Comparison of ENCODE assay signal across 10 mouse cellular contexts in the genomic region with DNA sequence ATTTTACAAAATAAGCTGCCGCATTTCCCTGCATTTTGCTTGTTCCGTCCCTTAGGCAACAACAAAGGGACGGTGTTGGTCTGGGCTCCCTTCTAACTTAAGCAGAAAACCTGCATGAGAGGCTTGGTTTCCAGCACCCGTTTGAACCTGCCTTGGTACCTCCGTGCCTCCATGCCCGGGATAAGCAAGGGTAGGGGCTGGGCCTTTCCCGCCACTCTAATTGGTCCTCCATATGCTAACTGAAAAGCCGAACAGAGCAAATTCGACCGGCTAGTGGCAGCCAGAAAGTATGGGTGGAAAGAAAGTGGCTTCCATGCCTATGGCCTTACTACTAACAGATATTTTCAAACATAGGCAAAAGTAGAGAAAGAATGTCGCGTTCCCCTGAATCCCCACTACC. TPM values are rescaled to one million over a fixed set of nuclear protein-coding genes. Genes with fewer than 3 reads are reported as not detected.
DNase-seq lines count a peak whose midpoint lies in the region; ATAC-seq lines count a peak whose summit lies in the region.
"Had no signal": no experiment of that assay in that cellular context is flagged by ENCODE, and none has a peak within 500 bp of the region (broad histone marks: within the 10 kb centered on the region; RNA-seq: fewer than 3 reads in every experiment).

No protein-coding gene starts in this region.

- no peak overlapping the region for H3K9ac ChIP-seq in neural tube, embryonic 11.5 days (ENCODE audit: low read length)
- no peak overlapping the region; the same call in 1 of the 2 replicates for H3K9ac ChIP-seq in limb, embryonic 13.5 days

- H3K4me1 ChIP-seq in neural tube, embryonic 11.5 days (ENCODE audit: control insufficient read depth, insufficient read depth, low read length): peaks cover 23% of the 10 kb centered on the region
- H3K4me1 ChIP-seq in limb, embryonic 13.5 days: peaks cover 33% of the 10 kb centered on the region

- WGBS in neural tube, embryonic 11.5 days: 19% methylated on average over 12 of the region's 12 CpGs
- 22% methylated on average over 12 of the region's 12 CpGs for WGBS in limb, embryonic 13.5 days

- peak overlapping the region; percentile 69 for H3K4me2 ChIP-seq in neural tube, embryonic 11.5 days (ENCODE audit: low read depth)
- peak overlapping the region; percentile 94 for H3K4me2 ChIP-seq in limb, embryonic 13.5 days (replicated peaks)

- no peaks in the 10 kb centered on the region for H3K9me3 ChIP-seq in neural tube, embryonic 11.5 days (ENCODE audit: control insufficient read depth, low read length)
- no peaks in the 10 kb centered on the region for H3K9me3 ChIP-seq in limb, embryonic 13.5 days

- no peaks in the 10 kb centered on the region for H3K36me3 ChIP-seq in neural tube, embryonic 11.5 days (ENCODE audit: control insufficient read depth, insufficient read depth, low read length)
- no peaks in the 10 kb centered on the region for H3K36me3 ChIP-seq in limb, embryonic 13.5 days

- no peak overlapping the region for H3K27ac ChIP-seq in neural tube, embryonic 11.5 days (ENCODE audit: low read depth, low read length)
- no peak overlapping the region for H3K27ac ChIP-seq in limb, embryonic 13.5 days

- H3K27me3 ChIP-seq in neural tube, embryonic 11.5 days (ENCODE audit: control insufficient read depth, insufficient read depth, low read length): peaks cover 24% of the 10 kb centered on the region
- H3K27me3 ChIP-seq in limb, embryonic 13.5 days: peaks cover 42% of the 10 kb centered on the region

- peak; percentile 33 for DNase-seq in embryo, embryonic 9.5 days (ENCODE audit: extremely low spot score)
- no peak for DNase-seq in embryo, embryonic 10.5 days (ENCODE audit: low spot score)
- DNase-seq in neural tube, embryonic 11.5 days (ENCODE audit: low spot score): no peak
- no peak for DNase-seq in neural tube, embryonic 10.5 days (ENCODE audit: extremely low spot score, low spot score)
- DNase-seq in urinary bladder, postnatal 4 days (ENCODE audit: low spot score in 2 of 2): no peak
- DNase-seq in adrenal gland, postnatal 14 days: no peak
- no peak for DNase-seq in cerebellum, postnatal 10 days
- DNase-seq: right cerebral cortex, adult 18-20 months; thymus, postnatal 25 days had no signal

- no peak for ATAC-seq in neural tube, embryonic 11.5 days (ENCODE audit: insufficient read depth, low FRiP score, low TSS enrichment)
- no peak for ATAC-seq in limb, embryonic 13.5 days (ENCODE audit: low FRiP score, low read depth)

- H3K4me3 ChIP-seq in neural tube, embryonic 11.5 days (ENCODE audit: low read depth, low read length): peak overlapping the region; percentile 41
- peak overlapping the region; percentile 59 for H3K4me3 ChIP-seq in limb, embryonic 13.5 days

RNA-seq across cellular contexts. Expression of a gene that starts 0.5 kb away (rescaled TPM):
- polyA plus RNA-seq in neural tube, embryonic 11.5 days (2014; fragmentation: Nextera tagmentation; extraction: Ambion mirVana): 719 and 730 TPM in 2 replicates
- polyA plus RNA-seq in limb, embryonic 13.5 days (2015; fragmentation: Nextera tagmentation; extraction: Ambion mirVana): 572 and 589 TPM in 2 replicates
- 6.5 and 8.2 TPM in 2 replicates for total RNA-seq in adrenal gland, postnatal 14 days (2021)

RNA-seq across cellular contexts. Expression of a gene that starts 29.8 kb away (rescaled TPM):
- 145 and 147 TPM in 2 replicates for polyA plus RNA-seq in neural tube, embryonic 11.5 days (2014; fragmentation: Nextera tagmentation; extraction: Ambion mirVana)
- polyA plus RNA-seq in limb, embryonic 13.5 days (2015; fragmentation: Nextera tagmentation; extraction: Ambion mirVana): 156 and 174 TPM in 2 replicates
- total RNA-seq in adrenal gland, postnatal 14 days (2021): 71.9 and 72.6 TPM in 2 replicates
